Mouse (Mus musculus): ENCODE data around the gene Aup1. TPM values are rescaled to one million over a fixed set of nuclear protein-coding genes. Genes with fewer than 3 reads are reported as not detected.

Aup1 gene
- polyA plus RNA-seq (2015; fragmentation: Nextera tagmentation; extraction: Ambion mirVana) = 140 and 148 TPM in 2 replicates

GRCm38 (mm10) chr6:83054074-83054851 is at the start of gene Aup1:
TSS of gene Aup1 (plus strand) at chr6:83054521.
- Histone ChIP-seq H3K9ac (ENCODE audit: low read length) (peak within 1 kb of the TSS; percentile 88), H3K4me3 (ENCODE audit: low read length) (peak within 1 kb of the TSS; percentile 73), H3K27ac (ENCODE audit: low read length) (peak within 1 kb of the TSS; percentile 89), H3K4me1 (ENCODE audit: control insufficient read depth, insufficient read depth, low read length) (peaks cover 22% of the 10 kb centered on the region), H3K9me3 (replicated peaks; ENCODE audit: control insufficient read depth, low read length) (no peaks in the 10 kb centered on the region), H3K36me3 (ENCODE audit: control insufficient read depth, insufficient read depth) (peaks cover 30% of the 10 kb centered on the region), H3K4me2 (ENCODE audit: low read depth, low read length) (peak within 1 kb of the TSS; percentile 96), H3K27me3 (ENCODE audit: control insufficient read depth, insufficient read depth, low read length) (no peaks in the 10 kb centered on the region; the same call in 1 of the 2 replicates)
- whole genome bisulfite sequencing = under 1% methylated on average over 64 of the region's 64 CpGs
- peak; percentile 95 for ATAC-seq (replicated peaks; ENCODE audit: extremely low read depth, insufficient read depth, low FRiP score)

DNA sequence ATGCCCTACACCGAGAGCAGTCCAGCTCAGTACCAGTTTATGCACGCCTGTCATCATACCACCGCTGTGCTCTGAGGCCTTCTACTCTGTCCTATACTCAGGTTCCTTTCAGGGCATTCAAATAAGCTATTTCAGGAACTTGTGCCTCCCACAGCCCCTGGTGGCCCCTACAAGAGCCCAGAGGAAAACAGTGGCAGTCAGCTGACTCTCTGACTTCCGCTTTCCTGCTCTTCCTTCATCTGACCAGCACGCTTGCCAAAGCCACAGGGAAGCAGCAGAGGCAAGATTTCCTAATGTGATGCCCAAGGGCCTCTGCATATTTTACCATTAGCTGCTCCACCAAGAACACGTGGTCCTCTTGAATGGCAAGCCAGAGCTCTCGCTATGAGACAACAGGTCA is 49.4 kb upstream of the Aup1 start:
- Histone ChIP-seq H3K36me3 (ENCODE audit: control insufficient read depth, insufficient read depth) (no peaks in the 10 kb centered on the region), H3K27ac (ENCODE audit: low read length) (peak overlapping the region; percentile 63), H3K9me3 (replicated peaks; ENCODE audit: control insufficient read depth, low read length) (no peaks in the 10 kb centered on the region), H3K9ac (ENCODE audit: low read length) (0 out of 2 replicates have a peak overlapping the region, but pooled peaks have one; percentile 2), H3K4me1 (ENCODE audit: control insufficient read depth, insufficient read depth, low read length) (peaks cover 13% of the 10 kb centered on the region), H3K27me3 (ENCODE audit: control insufficient read depth, insufficient read depth, low read length) (no peaks in the 10 kb centered on the region), H3K4me3 (ENCODE audit: low read length) (no peak overlapping the region), H3K4me2 (ENCODE audit: low read depth, low read length) (peak overlapping the region; percentile 21)
- ATAC-seq (replicated peaks; ENCODE audit: extremely low read depth, insufficient read depth, low FRiP score) = peak; percentile 63; the same call in 1 of the 2 replicates
- WGBS = 31% methylated on average over 7 of the region's 7 CpGs

GRCm38 (mm10) chr6:83005444-83006011 is 48.8 kb upstream of the Aup1 start:
- H3K27ac ChIP-seq (ENCODE audit: low read length) = peak overlapping the region; percentile 63
- no peaks in the 10 kb centered on the region for H3K36me3 ChIP-seq (ENCODE audit: control insufficient read depth, insufficient read depth)
- no peaks in the 10 kb centered on the region for H3K9me3 ChIP-seq (replicated peaks; ENCODE audit: control insufficient read depth, low read length)
- no peaks in the 10 kb centered on the region for H3K27me3 ChIP-seq (ENCODE audit: control insufficient read depth, insufficient read depth, low read length)
- WGBS = 87% methylated on average over 10 of the region's 10 CpGs
- H3K4me1 ChIP-seq (ENCODE audit: control insufficient read depth, insufficient read depth, low read length) = peaks cover 10% of the 10 kb centered on the region
- H3K9ac ChIP-seq (ENCODE audit: low read length) = no peak overlapping the region
- H3K4me3 ChIP-seq (ENCODE audit: low read length) = no peak overlapping the region
- ATAC-seq (replicated peaks; ENCODE audit: extremely low read depth, insufficient read depth, low FRiP score) = no peak
- no peak overlapping the region for H3K4me2 ChIP-seq (ENCODE audit: low read depth, low read length)

GRCm38 (mm10) chr6:83006114-83006513 is 48.2 kb upstream of the Aup1 start:
- Histone ChIP-seq H3K9ac (ENCODE audit: low read length) (no peak overlapping the region), H3K9me3 (replicated peaks; ENCODE audit: control insufficient read depth, low read length) (no peaks in the 10 kb centered on the region), H3K27me3 (ENCODE audit: control insufficient read depth, insufficient read depth, low read length) (no peaks in the 10 kb centered on the region), H3K4me2 (ENCODE audit: low read depth, low read length) (no peak overlapping the region), H3K4me3 (ENCODE audit: low read length) (no peak overlapping the region), H3K36me3 (ENCODE audit: control insufficient read depth, insufficient read depth) (no peaks in the 10 kb centered on the region), H3K27ac (ENCODE audit: low read length) (no peak overlapping the region), H3K4me1 (ENCODE audit: control insufficient read depth, insufficient read depth, low read length) (peaks cover 10% of the 10 kb centered on the region)
- no peak for ATAC-seq (replicated peaks; ENCODE audit: extremely low read depth, insufficient read depth, low FRiP score)
- 83% methylated on average over 6 of the region's 6 CpGs for WGBS

DNA sequence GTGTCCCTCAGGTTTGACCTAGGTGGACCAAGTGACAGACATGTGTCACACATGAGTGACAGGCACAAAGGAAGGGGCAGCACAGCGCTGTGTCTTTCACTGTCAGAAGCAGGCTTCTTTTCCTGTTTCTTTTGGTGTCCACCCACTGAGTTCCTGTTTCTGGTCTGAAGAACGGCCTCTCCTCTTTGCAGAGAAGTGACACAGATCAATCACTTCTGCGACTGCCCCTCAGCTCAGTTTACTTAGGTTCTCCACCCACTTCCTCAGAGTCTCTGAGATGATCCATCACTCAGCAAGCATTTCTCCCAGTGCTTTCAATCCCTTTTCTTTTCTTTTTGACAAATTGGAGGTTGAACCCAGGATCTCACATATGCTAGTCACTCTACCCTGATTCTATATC is 45.7 kb upstream of the Aup1 start:
- ATAC-seq (replicated peaks; ENCODE audit: extremely low read depth, insufficient read depth, low FRiP score) = no peak
- WGBS = 52% methylated on average over 3 of the region's 3 CpGs
- H3K36me3 ChIP-seq (ENCODE audit: control insufficient read depth, insufficient read depth) = no peaks in the 10 kb centered on the region
- H3K9ac ChIP-seq (ENCODE audit: low read length) = no peak overlapping the region
- no peak overlapping the region for H3K4me2 ChIP-seq (ENCODE audit: low read depth, low read length)
- H3K4me3 ChIP-seq (ENCODE audit: low read length) = no peak overlapping the region
- H3K27me3 ChIP-seq (ENCODE audit: control insufficient read depth, insufficient read depth, low read length) = no peaks in the 10 kb centered on the region
- peaks cover 10% of the 10 kb centered on the region for H3K4me1 ChIP-seq (ENCODE audit: control insufficient read depth, insufficient read depth, low read length)
- H3K27ac ChIP-seq (ENCODE audit: low read length) = no peak overlapping the region
- no peaks in the 10 kb centered on the region for H3K9me3 ChIP-seq (replicated peaks; ENCODE audit: control insufficient read depth, low read length)

DNA sequence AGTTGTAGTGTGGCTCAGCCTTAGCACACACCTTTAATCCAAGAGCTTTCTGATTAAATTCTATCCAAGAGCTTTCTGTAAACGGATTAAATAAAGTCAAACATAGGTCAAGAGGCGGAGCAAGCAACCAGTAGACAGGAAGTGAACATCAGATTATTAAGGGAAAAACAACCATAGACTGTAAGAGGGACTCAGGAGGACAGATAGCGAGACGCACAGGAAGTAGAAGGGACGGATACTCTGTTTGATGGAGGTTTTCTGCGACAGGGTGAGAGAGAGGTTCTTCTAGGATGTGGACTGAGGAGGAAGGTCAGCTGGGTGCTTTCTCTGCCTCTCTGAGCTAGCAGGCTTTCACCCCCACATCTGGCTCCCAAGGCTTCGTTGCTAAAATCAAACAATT is 44.3 kb upstream of the Aup1 start:
- H3K9me3 ChIP-seq (replicated peaks; ENCODE audit: control insufficient read depth, low read length) = no peaks in the 10 kb centered on the region
- H3K9ac ChIP-seq (ENCODE audit: low read length) = no peak overlapping the region; the same call in 1 of the 2 replicates
- WGBS = 37% methylated on average over 7 of the region's 7 CpGs
- H3K4me1 ChIP-seq (ENCODE audit: control insufficient read depth, insufficient read depth, low read length) = peaks cover 3% of the 10 kb centered on the region
- ATAC-seq (replicated peaks; ENCODE audit: extremely low read depth, insufficient read depth, low FRiP score) = no peak
- H3K4me3 ChIP-seq (ENCODE audit: low read length) = no peak overlapping the region
- H3K4me2 ChIP-seq (ENCODE audit: low read depth, low read length) = peak overlapping the region; percentile 20; the same call in 1 of the 2 replicates
- no peaks in the 10 kb centered on the region for H3K27me3 ChIP-seq (ENCODE audit: control insufficient read depth, insufficient read depth, low read length)
- no peak overlapping the region; the same call in 1 of the 2 replicates for H3K27ac ChIP-seq (ENCODE audit: low read length)
- H3K36me3 ChIP-seq (ENCODE audit: control insufficient read depth, insufficient read depth) = no peaks in the 10 kb centered on the region

- Histone ChIP-seq H3K27me3 (ENCODE audit: control insufficient read depth, insufficient read depth, low read length) (no peaks in the 10 kb centered on the region), H3K36me3 (ENCODE audit: control insufficient read depth, insufficient read depth) (no peaks in the 10 kb centered on the region), H3K4me2 (ENCODE audit: low read depth, low read length) (no peak overlapping the region), H3K4me1 (ENCODE audit: control insufficient read depth, insufficient read depth, low read length) (no peaks in the 10 kb centered on the region; the same call in none of the 2 replicates), H3K9ac (ENCODE audit: low read length) (no peak overlapping the region), H3K4me3 (ENCODE audit: low read length) (no peak overlapping the region), H3K27ac (ENCODE audit: low read length) (no peak overlapping the region), H3K9me3 (replicated peaks; ENCODE audit: control insufficient read depth, low read length) (no peaks in the 10 kb centered on the region)
- WGBS = 83% methylated on average over 7 of the region's 7 CpGs
- ATAC-seq (replicated peaks; ENCODE audit: extremely low read depth, insufficient read depth, low FRiP score) = no peak
These were observed 43.1 kb upstream of the Aup1 start for GRCm38 (mm10) chr6:83011255-83011654.

DNA sequence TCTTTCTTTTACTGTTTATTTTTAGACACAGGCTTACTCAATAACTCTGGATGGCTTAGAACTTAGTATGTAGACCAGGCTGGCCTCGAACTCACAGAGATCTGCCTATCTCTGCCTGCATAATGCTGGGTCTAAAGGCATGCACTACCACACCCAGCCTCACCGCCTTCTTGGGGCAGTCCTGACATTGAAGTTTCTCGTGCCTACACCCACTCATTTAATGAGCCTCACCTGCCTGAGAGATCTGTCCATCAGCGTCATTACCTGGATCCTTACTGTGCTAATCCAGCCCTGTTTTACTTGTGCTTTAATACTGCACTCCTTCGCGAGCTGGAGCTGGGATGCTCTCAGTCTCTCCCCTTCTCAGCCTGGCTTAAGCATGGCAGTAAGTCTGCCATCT is 42.6 kb upstream of the Aup1 start:
- no peak overlapping the region for H3K9ac ChIP-seq (ENCODE audit: low read length)
- no peaks in the 10 kb centered on the region; the same call in none of the 2 replicates for H3K4me1 ChIP-seq (ENCODE audit: control insufficient read depth, insufficient read depth, low read length)
- no peak overlapping the region for H3K4me2 ChIP-seq (ENCODE audit: low read depth, low read length)
- H3K4me3 ChIP-seq (ENCODE audit: low read length) = no peak overlapping the region
- H3K27ac ChIP-seq (ENCODE audit: low read length) = no peak overlapping the region
- H3K9me3 ChIP-seq (replicated peaks; ENCODE audit: control insufficient read depth, low read length) = no peaks in the 10 kb centered on the region
- 79% methylated on average over 6 of the region's 6 CpGs for WGBS
- no peak for ATAC-seq (replicated peaks; ENCODE audit: extremely low read depth, insufficient read depth, low FRiP score)
- H3K27me3 ChIP-seq (ENCODE audit: control insufficient read depth, insufficient read depth, low read length) = no peaks in the 10 kb centered on the region
- H3K36me3 ChIP-seq (ENCODE audit: control insufficient read depth, insufficient read depth) = no peaks in the 10 kb centered on the region

- Histone ChIP-seq H3K27me3 (ENCODE audit: control insufficient read depth, insufficient read depth, low read length) (no peaks in the 10 kb centered on the region), H3K9ac (ENCODE audit: low read length) (no peak overlapping the region), H3K9me3 (replicated peaks; ENCODE audit: control insufficient read depth, low read length) (no peaks in the 10 kb centered on the region; the same call in 1 of the 2 replicates), H3K4me2 (ENCODE audit: low read depth, low read length) (no peak overlapping the region), H3K4me1 (ENCODE audit: control insufficient read depth, insufficient read depth, low read length) (no peaks in the 10 kb centered on the region; the same call in none of the 2 replicates), H3K27ac (ENCODE audit: low read length) (no peak overlapping the region), H3K4me3 (ENCODE audit: low read length) (no peak overlapping the region), H3K36me3 (ENCODE audit: control insufficient read depth, insufficient read depth) (no peaks in the 10 kb centered on the region)
- no peak for ATAC-seq (replicated peaks; ENCODE audit: extremely low read depth, insufficient read depth, low FRiP score)
- 75% methylated on average over 5 of the region's 5 CpGs for WGBS
These were observed 40.9 kb upstream of the Aup1 start for GRCm38 (mm10) chr6:83013444-83013843.

Measured in heart, embryonic 16.5 days (tissue).